Mouse (Mus musculus) thymus, adult 2 months (tissue): ENCODE data around the gene Samd4.

ENCODE experiments used
- CTCF ChIP-seq: fragments of 200-500 bp; IDR thresholded peaks from 2 replicates; pipeline ENCODE4 v1.5.1; 2012; ENCODE audit warnings: mild to moderate bottlenecking, control low read depth, low read length, moderate library complexity, borderline replicate concordance; ENCODE audit not compliant: control insufficient read depth, poor library complexity, insufficient read depth; ENCODE audit errors: extremely low read depth
- POLR2A ChIP-seq: fragments of 200-500 bp; IDR thresholded peaks from 2 replicates; pipeline ENCODE4 v1.6.1; 2012; ENCODE audit warnings: mild to moderate bottlenecking, low read length, control low read depth, moderate library complexity; ENCODE audit not compliant: control insufficient read depth, poor library complexity, insufficient read depth; ENCODE audit errors: extremely low read depth

GRCm38 (mm10) chr14:47115154-47115553, 232.5 kb downstream of the Samd4 start:
- TF ChIP-seq POLR2A (0 out of 2 replicates have a peak, but pooled peaks have one; percentile 8), CTCF (0 out of 2 replicates have a peak, but pooled peaks have one; percentile 32)
